Mouse (Mus musculus) spleen, adult 12 weeks (tissue): Measurements from ENCODE around the gene Tns1.
A peak's percentile ranks its signal among the peaks of the same experiment; 100 is the strongest.

Experiments
- DNase-seq: peaks from one replicate; pipeline ENCODE4 v3.0.0; 2022; ENCODE audit warnings: low spot score

Gene Tns1

GRCm38 (mm10) chr1:74012706-74013105 lies 111.5 kb downstream of the Tns1 start:
- no peak for DNase-seq

GRCm38 (mm10) chr1:74009495-74009894 lies 114.8 kb downstream of the Tns1 start:
- DNase-seq: no peak

- no peak for DNase-seq
Measured at GRCm38 (mm10) chr1:74008966-74009365, 115.3 kb downstream of the Tns1 start.

DNA sequence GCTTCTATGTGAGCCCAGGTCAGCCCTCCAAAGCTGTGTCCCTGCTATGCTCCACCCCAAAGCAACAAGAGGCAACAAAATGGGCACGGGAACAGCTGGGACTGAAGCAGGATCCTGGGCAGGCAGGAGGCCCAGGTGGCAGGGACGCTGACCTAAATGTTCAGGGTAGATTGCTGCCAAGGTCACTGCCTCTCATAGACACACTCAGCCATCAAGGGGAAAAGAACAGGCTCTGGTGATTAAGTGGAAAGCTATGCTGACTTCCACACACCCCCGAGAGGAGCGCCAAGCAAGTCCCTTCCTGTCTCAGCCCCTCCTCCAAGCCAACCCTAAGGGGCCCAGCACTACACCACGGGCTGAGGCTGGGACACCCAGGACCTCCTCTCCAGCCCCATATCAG lies 115.8 kb downstream of the Tns1 start:
- DNase-seq: no peak

DNA sequence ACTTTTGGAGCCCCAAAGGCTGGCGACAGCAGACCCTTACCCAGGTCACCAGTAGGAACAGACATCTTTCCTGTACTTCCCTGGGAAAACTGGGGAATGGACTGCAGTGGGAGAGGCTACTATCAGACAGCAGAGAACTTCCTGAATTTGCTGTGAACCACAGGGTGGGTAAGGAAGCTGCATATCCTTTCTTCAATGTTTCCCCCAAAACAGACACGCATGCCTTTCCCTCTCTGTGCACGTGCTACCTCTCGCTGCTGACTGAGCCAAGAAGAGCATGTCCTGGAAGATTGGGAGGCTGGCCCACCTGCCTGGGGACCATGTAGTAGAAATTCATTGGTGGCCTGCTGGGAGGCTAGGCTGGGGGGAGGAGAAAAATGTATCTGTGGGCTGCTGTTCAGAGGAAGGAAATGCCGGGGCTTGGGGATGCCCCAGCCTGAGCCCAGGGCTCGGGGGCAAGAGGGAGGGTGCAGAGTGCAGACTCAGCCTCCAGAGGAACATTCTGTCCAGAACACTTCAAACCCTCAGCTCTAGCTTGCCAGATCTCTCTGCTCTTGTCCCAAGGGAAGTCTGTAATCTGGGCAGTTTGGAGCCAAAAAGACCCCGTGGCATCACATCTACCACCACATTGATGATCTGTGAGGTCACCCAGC lies 116.7 kb downstream of the Tns1 start:
- no peak for DNase-seq

DNA sequence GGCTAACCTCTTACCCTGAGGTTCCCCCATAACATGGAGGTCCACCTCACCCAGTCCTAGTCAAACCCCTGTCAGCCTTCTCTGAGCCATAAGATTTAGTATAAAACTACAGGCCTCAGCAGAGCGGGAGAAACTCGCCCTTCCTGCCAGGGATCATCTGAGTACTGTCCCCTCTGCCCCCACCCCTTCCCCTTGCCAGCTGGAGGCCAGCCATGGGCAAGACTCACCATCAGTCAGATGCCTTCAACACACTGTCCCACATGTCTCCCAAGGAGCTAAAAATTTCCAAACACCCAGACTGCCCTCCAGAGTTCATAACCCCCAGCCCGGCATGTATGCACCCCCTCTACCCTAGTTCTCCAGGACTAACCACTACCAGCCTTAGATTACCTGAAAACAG lies 119.2 kb downstream of the Tns1 start:
- DNase-seq: no peak

DNA sequence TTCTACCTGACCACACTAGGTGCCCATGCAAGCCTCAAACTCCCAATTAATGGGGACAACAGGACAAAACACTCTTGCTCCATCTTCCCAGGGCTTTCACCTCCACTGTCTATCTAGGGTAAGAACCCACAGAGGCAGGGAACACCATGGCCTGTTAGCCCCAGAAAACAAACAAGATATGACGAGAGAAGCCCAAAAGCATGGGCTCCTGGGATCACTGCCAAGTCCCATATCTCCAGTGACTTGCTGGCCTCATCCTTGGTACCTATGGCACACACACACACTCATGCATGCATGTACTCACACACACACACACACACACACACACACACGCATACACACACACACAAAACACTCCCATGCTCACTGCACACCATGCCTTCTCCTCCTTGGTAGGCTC lies 120.5 kb downstream of the Tns1 start:
- no peak for DNase-seq

DNA sequence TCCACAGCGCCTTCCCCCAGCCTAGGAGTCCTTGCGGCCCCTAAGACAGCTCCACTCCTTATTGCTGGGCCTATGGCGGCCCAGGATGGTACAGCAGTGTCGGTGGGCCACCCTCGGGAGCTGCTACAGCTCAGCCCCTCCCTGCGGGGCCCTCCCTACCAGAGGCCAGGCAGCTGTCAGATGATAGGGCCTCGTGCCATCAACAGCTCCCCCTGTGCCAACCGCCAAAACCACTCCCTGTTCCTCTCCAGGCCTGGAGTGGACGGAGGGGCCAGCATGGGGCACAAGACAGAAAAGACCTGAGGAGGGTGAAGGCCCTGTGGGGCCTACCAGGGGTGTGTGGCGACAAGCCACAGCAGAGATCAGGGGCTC lies 122.8 kb downstream of the Tns1 start:
- DNase-seq: peak; percentile 50

- no peak for DNase-seq
Measured at GRCm38 (mm10) chr1:74000810-74001448, 123.3 kb downstream of the Tns1 start.

- no peak for DNase-seq
Measured at GRCm38 (mm10) chr1:74000191-74000651, 124.0 kb downstream of the Tns1 start.

GRCm38 (mm10) chr1:73999533-73999932 lies 124.7 kb downstream of the Tns1 start:
- DNase-seq: no peak

- no peak for DNase-seq
Measured at GRCm38 (mm10) chr1:73998925-73999375, 125.3 kb downstream of the Tns1 start.

DNA sequence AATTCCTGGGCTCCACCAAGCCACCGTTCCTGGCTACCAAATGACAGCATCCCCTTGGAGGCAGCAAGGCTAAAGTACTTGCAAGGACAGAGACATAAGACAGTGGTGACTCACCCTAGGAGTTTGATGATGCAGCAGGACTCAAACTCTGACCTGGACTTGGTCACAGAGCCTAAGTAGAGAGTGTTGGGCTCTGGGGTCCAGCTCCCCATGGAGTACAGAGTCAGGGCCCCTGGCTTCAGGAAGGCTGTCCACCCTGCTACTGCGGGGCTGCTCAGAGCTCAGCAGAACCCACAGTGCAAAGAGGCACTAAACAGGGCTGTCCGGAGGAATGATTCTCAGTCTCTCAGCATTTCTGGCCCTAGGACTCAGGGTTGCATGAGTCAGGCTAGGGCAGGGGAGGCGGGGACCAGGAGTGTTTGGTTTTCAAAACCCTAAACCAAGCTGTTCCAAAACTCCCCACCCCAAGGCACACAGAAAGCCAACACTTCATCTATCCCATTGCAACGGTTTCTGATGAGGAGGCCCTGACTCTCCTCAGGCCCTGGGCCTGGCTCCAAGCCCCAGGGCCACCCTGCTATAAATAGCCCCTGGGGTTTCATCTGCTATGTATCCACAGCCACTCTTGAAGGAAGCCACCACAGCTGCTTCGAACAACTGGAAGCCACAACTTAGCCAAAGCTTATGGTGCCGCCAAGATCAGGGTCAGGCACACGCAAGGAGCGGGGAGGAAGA lies 126.0 kb downstream of the Tns1 start:
- no peak for DNase-seq

DNA sequence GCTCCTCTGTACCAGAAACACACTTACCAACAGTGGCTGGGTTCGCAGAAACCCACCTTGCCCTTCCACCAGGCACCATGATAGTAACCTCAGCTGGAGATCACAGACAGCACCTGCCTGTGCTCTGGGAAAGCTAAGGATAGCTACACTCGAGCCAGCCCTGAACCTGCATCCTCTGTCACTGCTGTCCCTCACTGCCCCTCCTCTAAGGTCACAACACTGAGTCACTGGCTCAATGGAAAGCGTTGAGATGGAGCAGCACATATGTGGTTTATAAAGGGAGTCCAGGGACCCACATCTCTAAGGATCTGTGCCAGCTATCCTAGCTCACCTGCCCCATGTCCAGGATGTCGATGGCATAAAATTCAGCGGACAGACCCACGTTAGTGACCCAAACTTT lies 126.9 kb downstream of the Tns1 start:
- no peak for DNase-seq

- DNase-seq: no peak
Measured at GRCm38 (mm10) chr1:73996650-73997049, 127.6 kb downstream of the Tns1 start.

GRCm38 (mm10) chr1:73996209-73996608 lies 128.0 kb downstream of the Tns1 start:
- DNase-seq: peak; percentile 14

DNA sequence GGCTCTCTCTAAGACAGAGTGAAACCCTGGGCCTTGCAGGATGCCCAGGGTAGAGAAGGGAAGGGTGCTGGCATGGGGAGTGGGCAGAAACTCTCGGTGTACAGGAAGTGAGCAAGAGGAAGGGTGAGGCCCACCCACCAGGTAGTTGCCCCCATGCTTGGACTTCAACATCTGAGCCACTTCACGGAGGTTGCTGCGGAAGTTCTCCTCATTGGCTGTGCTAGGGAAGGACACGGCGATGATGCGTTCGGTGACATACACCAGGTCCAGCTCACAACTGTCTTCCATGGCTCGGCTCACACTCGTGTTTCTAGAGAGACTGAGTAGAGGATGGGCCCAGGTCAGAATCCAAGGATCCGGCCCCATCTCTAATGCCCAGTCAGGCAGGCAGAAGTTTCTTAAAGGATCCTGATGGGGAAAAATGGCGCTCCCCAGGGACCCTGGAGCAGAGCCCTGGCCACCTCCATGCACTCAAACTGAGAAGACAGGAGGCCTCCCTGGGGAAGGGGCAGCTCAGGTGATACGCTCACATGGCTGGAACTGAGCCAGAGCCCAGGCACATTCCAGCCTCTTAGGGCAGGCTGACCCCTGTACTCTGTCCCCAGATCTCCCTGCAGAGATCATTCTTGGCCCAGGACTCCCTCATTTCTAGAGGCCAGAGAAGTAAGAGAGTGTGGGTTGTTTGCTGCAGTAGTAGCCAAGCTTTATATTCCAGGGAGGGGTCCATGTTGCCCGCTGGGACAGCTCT lies 129.0 kb downstream of the Tns1 start:
- DNase-seq: no peak

- DNase-seq: no peak
Measured at GRCm38 (mm10) chr1:73993901-73994426, 130.3 kb downstream of the Tns1 start.

DNA sequence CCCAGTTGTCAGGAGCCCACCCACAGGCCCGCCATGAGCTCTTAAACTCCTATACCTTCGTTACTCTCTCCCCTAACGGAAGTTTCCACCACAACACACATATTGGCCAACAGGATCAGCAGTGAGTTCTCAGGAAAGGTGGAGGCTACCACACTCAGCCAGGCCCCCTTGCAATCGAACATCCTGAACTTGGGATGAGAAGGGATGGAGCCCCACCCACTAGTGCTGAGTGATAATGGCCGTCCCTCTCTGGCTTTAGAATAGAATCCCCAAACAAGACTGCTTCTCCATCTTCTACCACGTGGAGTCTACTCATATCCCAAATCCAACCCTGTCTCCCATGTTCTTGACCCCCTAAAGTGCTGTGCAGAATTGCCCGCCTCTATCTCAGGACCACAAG lies 131.0 kb downstream of the Tns1 start:
- DNase-seq: no peak

GRCm38 (mm10) chr1:73992201-73992938 lies 131.9 kb downstream of the Tns1 start:
- DNase-seq: no peak

GRCm38 (mm10) chr1:73991226-73991625 lies 133.0 kb downstream of the Tns1 start:
- DNase-seq: no peak

DNA sequence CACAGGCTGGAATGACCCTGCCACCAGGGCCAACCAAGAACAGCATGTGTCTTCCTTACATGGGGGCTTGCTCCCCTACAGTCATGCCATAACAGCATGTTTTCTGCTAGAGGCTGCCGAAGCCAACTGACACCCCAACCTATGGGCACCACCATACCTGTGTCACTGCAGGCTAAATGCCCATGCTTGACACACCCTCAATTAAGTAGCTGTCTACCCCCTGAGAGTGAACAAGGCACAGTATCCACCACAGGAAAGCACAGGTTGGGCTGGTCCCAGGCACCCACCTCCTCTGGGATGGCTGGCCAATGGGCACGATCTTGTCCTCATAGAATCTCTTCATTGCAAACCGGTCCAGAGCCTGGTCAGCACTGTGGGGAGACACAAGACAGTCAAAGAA lies 134.2 kb downstream of the Tns1 start:
- DNase-seq: no peak
